In the genomic region with DNA sequence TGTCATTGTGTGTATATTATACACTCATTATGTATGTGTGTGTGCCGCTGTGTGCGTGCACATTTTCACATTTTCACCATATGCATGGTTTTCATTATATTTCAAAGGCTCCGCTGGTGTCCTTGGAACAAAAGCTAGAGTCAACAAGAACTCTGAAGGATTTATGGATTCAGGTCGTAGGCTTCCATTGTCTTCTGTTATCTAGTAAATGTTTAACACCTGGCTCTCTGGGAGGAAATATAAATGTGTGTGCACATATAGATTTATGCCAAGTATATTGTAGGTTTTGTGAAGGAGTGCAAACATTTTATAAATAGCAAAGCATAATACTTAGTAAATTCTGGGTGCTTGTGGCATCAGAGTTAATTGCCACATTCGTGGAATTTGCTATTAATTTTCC, we compare ENCODE assay signal across 16 mouse cellular contexts.
"Had no signal": no experiment of that assay in that cellular context is flagged by ENCODE, and none has a peak within 500 bp of the region (broad histone marks: within the 10 kb centered on the region; RNA-seq: fewer than 3 reads in every experiment).

No protein-coding gene starts in this region.

- H3K9ac ChIP-seq: liver, embryonic 15.5 days; liver, postnatal 0 days; lung, embryonic 15.5 days; midbrain, embryonic 13.5 days; midbrain, embryonic 15.5 days; neural tube, embryonic 12.5 days had no signal

- ATAC-seq: liver, postnatal 0 days; lung, postnatal 0 days; midbrain, embryonic 13.5 days; midbrain, embryonic 15.5 days had no signal

- H3K27me3 ChIP-seq: liver, embryonic 15.5 days; lung, embryonic 15.5 days; megakaryocyte, embryonic 14.5 days; midbrain, embryonic 13.5 days; midbrain, embryonic 15.5 days; neural tube, embryonic 12.5 days had no signal

- H3K27ac ChIP-seq: liver, embryonic 15.5 days; lung, embryonic 15.5 days; macrophage; midbrain, embryonic 13.5 days; midbrain, embryonic 15.5 days; neural tube, embryonic 12.5 days had no signal

- H3K4me2 ChIP-seq: liver, embryonic 15.5 days; lung, embryonic 15.5 days; midbrain, embryonic 11.5 days; midbrain, embryonic 13.5 days; midbrain, embryonic 15.5 days; neural tube, embryonic 12.5 days had no signal

- H3K4me3 ChIP-seq: liver, embryonic 15.5 days; lung, embryonic 15.5 days; megakaryocyte, embryonic 14.5 days; midbrain, embryonic 13.5 days; midbrain, embryonic 15.5 days; neural tube, embryonic 12.5 days had no signal

- H3K9me3 ChIP-seq: liver, embryonic 15.5 days; lung, embryonic 15.5 days; megakaryocyte, embryonic 14.5 days; midbrain, embryonic 13.5 days; midbrain, embryonic 15.5 days; neural tube, embryonic 12.5 days had no signal

- H3K36me3 ChIP-seq: liver, embryonic 15.5 days; midbrain, embryonic 13.5 days; midbrain, embryonic 15.5 days; neural tube, embryonic 12.5 days had no signal

- DNase-seq: liver, postnatal 0 days; lung, adult 2 months; lung, postnatal 14 days; lung, postnatal 36 days; right cerebral cortex, postnatal 14 days; thymus, adult 2 months; thymus, postnatal 36 days had no signal
